Mouse (Mus musculus): ENCODE measurements at regions not wholly inside any gene's neighbourhood (a gene's known extent, or its start where the extent isn't known, plus 50 kb on each side); places are given as distances from the start of the nearest gene placed in this dataset.

GRCm38 (mm10) chr8:128039341-128040064 is 318.9 kb upstream of the Nrp1 start:
- Histone ChIP-seq H3K27ac (ENCODE audit: control insufficient read depth, insufficient read depth, low read depth, low read length) (no peak overlapping the region), H3K27me3 (ENCODE audit: control insufficient read depth, insufficient read depth, low read length) (no peaks in the 10 kb centered on the region), H3K36me3 (ENCODE audit: control insufficient read depth, insufficient read depth, low read length) (no peaks in the 10 kb centered on the region), H3K4me3 (ENCODE audit: control insufficient read depth, low read depth, low read length) (no peak overlapping the region), H3K4me1 (ENCODE audit: control insufficient read depth, insufficient read depth, low read length) (no peaks in the 10 kb centered on the region)
- TF ChIP-seq CTCF (IDR thresholded peaks at IDR 0.05; ENCODE audit: control insufficient read depth, insufficient read depth, insufficient replicate concordance, low read depth, low read length) (no peak), POLR2A (IDR thresholded peaks at IDR 0.05; ENCODE audit: control insufficient read depth, low read depth, low read length) (no peak)

GRCm38 (mm10) chr8:128042877-128043276 is 315.5 kb upstream of the Nrp1 start:
- Histone ChIP-seq H3K27ac (ENCODE audit: control insufficient read depth, insufficient read depth, low read depth, low read length) (no peak overlapping the region), H3K27me3 (ENCODE audit: control insufficient read depth, insufficient read depth, low read length) (no peaks in the 10 kb centered on the region), H3K4me3 (ENCODE audit: control insufficient read depth, low read depth, low read length) (no peak overlapping the region), H3K4me1 (ENCODE audit: control insufficient read depth, insufficient read depth, low read length) (no peaks in the 10 kb centered on the region), H3K36me3 (ENCODE audit: control insufficient read depth, insufficient read depth, low read length) (no peaks in the 10 kb centered on the region)
- TF ChIP-seq CTCF (IDR thresholded peaks at IDR 0.05; ENCODE audit: control insufficient read depth, insufficient read depth, insufficient replicate concordance, low read depth, low read length) (no peak), POLR2A (IDR thresholded peaks at IDR 0.05; ENCODE audit: control insufficient read depth, low read depth, low read length) (no peak)

GRCm38 (mm10) chr8:128043392-128043791 is 315.0 kb upstream of the Nrp1 start:
- Histone ChIP-seq H3K27ac (ENCODE audit: control insufficient read depth, insufficient read depth, low read depth, low read length) (no peak overlapping the region), H3K36me3 (ENCODE audit: control insufficient read depth, insufficient read depth, low read length) (no peaks in the 10 kb centered on the region), H3K4me1 (ENCODE audit: control insufficient read depth, insufficient read depth, low read length) (no peaks in the 10 kb centered on the region), H3K27me3 (ENCODE audit: control insufficient read depth, insufficient read depth, low read length) (no peaks in the 10 kb centered on the region), H3K4me3 (ENCODE audit: control insufficient read depth, low read depth, low read length) (no peak overlapping the region)
- TF ChIP-seq POLR2A (IDR thresholded peaks at IDR 0.05; ENCODE audit: control insufficient read depth, low read depth, low read length), result no peak
- no peak for TF ChIP-seq CTCF (IDR thresholded peaks at IDR 0.05; ENCODE audit: control insufficient read depth, insufficient read depth, insufficient replicate concordance, low read depth, low read length)

- no peak for TF ChIP-seq CTCF (IDR thresholded peaks at IDR 0.05; ENCODE audit: control insufficient read depth, insufficient read depth, insufficient replicate concordance, low read depth, low read length)
- TF ChIP-seq POLR2A (IDR thresholded peaks at IDR 0.05; ENCODE audit: control insufficient read depth, low read depth, low read length), result no peak
- no peak overlapping the region for H3K27ac ChIP-seq (ENCODE audit: control insufficient read depth, insufficient read depth, low read depth, low read length)
- H3K4me3 ChIP-seq (ENCODE audit: control insufficient read depth, low read depth, low read length), result no peak overlapping the region
- H3K4me1 ChIP-seq (ENCODE audit: control insufficient read depth, insufficient read depth, low read length), result no peaks in the 10 kb centered on the region
- H3K36me3 ChIP-seq (ENCODE audit: control insufficient read depth, insufficient read depth, low read length), result no peaks in the 10 kb centered on the region
- no peaks in the 10 kb centered on the region for H3K27me3 ChIP-seq (ENCODE audit: control insufficient read depth, insufficient read depth, low read length)
Observed at GRCm38 (mm10) chr8:128056251-128056650, 302.2 kb upstream of the Nrp1 start.

GRCm38 (mm10) chr8:128057845-128058244 is 300.6 kb upstream of the Nrp1 start:
- H3K4me3 ChIP-seq (ENCODE audit: control insufficient read depth, low read depth, low read length), result no peak overlapping the region

GRCm38 (mm10) chr8:128059817-128060216 is 298.6 kb upstream of the Nrp1 start:
- no peaks in the 10 kb centered on the region for H3K4me1 ChIP-seq (ENCODE audit: control insufficient read depth, insufficient read depth, low read length)
- no peak overlapping the region for H3K4me3 ChIP-seq (ENCODE audit: control insufficient read depth, low read depth, low read length)
- TF ChIP-seq CTCF (IDR thresholded peaks at IDR 0.05; ENCODE audit: control insufficient read depth, insufficient read depth, insufficient replicate concordance, low read depth, low read length) (no peak), POLR2A (IDR thresholded peaks at IDR 0.05; ENCODE audit: control insufficient read depth, low read depth, low read length) (no peak)
- no peaks in the 10 kb centered on the region for H3K27me3 ChIP-seq (ENCODE audit: control insufficient read depth, insufficient read depth, low read length)
- no peaks in the 10 kb centered on the region for H3K36me3 ChIP-seq (ENCODE audit: control insufficient read depth, insufficient read depth, low read length)
- no peak overlapping the region for H3K27ac ChIP-seq (ENCODE audit: control insufficient read depth, insufficient read depth, low read depth, low read length)

More at GRCm38 (mm10) chr8:128057845-128058244, 300.6 kb upstream of the Nrp1 start:
- Histone ChIP-seq H3K4me1 (ENCODE audit: control insufficient read depth, insufficient read depth, low read length) (no peaks in the 10 kb centered on the region), H3K27me3 (ENCODE audit: control insufficient read depth, insufficient read depth, low read length) (no peaks in the 10 kb centered on the region), H3K36me3 (ENCODE audit: control insufficient read depth, insufficient read depth, low read length) (no peaks in the 10 kb centered on the region), H3K27ac (ENCODE audit: control insufficient read depth, insufficient read depth, low read depth, low read length) (no peak overlapping the region)
- no peak for TF ChIP-seq CTCF (IDR thresholded peaks at IDR 0.05; ENCODE audit: control insufficient read depth, insufficient read depth, insufficient replicate concordance, low read depth, low read length)
- TF ChIP-seq POLR2A (IDR thresholded peaks at IDR 0.05; ENCODE audit: control insufficient read depth, low read depth, low read length), result no peak

- TF ChIP-seq CTCF (IDR thresholded peaks at IDR 0.05; ENCODE audit: control insufficient read depth, insufficient read depth, insufficient replicate concordance, low read depth, low read length) (no peak), POLR2A (IDR thresholded peaks at IDR 0.05; ENCODE audit: control insufficient read depth, low read depth, low read length) (no peak)
- H3K36me3 ChIP-seq (ENCODE audit: control insufficient read depth, insufficient read depth, low read length), result no peaks in the 10 kb centered on the region
- no peaks in the 10 kb centered on the region for H3K4me1 ChIP-seq (ENCODE audit: control insufficient read depth, insufficient read depth, low read length)
- no peak overlapping the region for H3K27ac ChIP-seq (ENCODE audit: control insufficient read depth, insufficient read depth, low read depth, low read length)
- H3K27me3 ChIP-seq (ENCODE audit: control insufficient read depth, insufficient read depth, low read length), result no peaks in the 10 kb centered on the region
- H3K4me3 ChIP-seq (ENCODE audit: control insufficient read depth, low read depth, low read length), result no peak overlapping the region
Observed at GRCm38 (mm10) chr8:128064211-128064610, 294.2 kb upstream of the Nrp1 start.

Data from testis, adult 2 months (tissue).